Mouse (Mus musculus): ENCODE data around the gene Map10. TPM values are rescaled to one million over a fixed set of nuclear protein-coding genes. Genes with fewer than 3 reads are reported as not detected.

Map10 gene
- total RNA-seq, 2 experiments from 2014 or later: 5.2 to 6.2 TPM

DNA sequence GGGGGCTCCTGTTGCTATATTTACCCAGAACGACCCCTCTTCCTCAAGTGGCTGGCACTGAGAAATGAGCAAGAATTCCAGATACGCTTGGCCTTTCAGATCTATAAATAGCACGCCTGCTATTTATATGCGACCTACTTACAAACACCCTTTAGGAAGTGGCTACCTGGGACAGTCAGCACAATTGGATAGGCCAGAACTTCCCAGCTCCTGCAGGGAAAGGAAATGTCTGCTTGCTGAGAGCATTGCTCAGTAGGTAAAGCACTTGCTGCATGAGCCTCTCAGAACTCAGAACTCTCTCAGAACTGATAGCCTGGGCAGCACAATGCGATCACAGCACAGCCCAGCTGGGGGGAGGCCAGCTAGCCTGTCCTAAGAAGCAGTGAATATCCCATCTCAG, 3.4 kb upstream of the Map10 start:
- DNase-seq (ENCODE audit: extremely low spot score in 1 of 2, low spot score in 2 of 2): peak in 1 of 2 experiments; percentile 34
- intact Hi-C loops (cut with DNase I): no loop called here

DNA sequence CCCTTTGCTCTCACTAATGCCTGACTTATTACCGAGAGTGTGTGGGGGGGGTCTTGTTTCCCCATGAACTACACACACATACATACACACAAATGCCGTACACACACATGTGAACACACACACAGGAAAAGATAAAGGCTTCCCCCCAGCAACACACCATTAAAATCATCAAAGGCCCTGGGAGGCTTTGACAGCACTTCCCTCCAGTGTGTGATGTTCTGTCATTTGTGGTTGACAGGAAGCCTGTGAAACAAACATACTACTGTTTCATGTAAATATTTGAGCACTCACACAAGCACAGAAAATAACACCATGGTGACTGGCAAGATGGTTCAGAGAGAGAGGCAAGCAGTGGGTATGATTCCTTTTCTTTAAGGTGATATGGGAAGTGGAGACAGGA, 2.4 kb upstream of the Map10 start:
- intact Hi-C loops (cut with DNase I): no loop called here
- no peak for DNase-seq (ENCODE audit: extremely low spot score in 1 of 2, low spot score in 2 of 2)

DNA sequence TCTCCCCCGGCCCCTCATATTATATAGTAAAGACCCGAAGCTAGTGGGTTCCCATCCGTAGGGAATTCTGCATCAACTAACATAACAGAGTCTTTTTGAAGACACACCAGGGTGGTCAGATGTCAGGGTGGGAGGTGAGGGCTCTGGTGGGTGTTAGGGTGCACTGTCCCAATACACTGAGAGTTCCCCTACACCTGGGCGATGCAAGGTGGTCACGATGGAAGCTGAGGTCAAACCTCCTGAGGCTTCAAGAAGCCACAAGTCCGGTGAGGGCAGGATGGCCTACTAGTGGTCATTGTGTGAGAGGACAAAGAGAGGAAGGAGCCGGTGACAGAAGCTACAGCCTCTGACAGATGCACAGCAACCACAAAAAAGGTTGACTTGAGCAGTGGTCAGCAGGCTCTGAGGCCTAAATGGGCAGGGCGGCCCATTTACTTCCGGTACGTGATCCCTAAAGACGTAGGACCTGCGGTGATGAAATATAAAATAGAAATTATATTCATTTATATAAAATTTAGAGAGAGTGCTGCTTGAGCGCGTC, 389 bp upstream of the Map10 start:
- no peak for DNase-seq (ENCODE audit: extremely low spot score in 1 of 2, low spot score in 2 of 2)
- intact Hi-C loops (cut with DNase I): no loop called here

DNA sequence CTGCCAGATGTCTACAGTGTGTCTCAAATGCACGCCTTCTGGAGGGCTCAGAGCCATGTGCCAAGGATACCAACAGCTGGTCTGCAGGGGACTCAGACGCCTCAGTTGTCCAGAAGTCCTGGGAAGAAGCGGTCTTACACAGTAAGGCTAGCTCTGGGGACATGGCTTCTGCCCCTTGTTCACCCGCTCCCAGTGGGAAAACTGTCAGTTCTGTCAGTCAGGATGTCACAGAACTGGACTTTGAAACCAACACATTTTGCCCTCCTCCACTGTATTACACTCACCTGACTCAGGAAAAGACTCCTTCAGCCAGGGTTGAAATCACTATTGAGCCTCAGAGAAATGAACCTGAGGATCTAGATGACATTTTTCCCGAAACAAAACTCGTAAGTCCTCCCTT, 802 bp downstream of the Map10 start:
- intact Hi-C loops (cut with DNase I): no loop called here
- no peak for DNase-seq (ENCODE audit: extremely low spot score in 1 of 2, low spot score in 2 of 2)

DNA sequence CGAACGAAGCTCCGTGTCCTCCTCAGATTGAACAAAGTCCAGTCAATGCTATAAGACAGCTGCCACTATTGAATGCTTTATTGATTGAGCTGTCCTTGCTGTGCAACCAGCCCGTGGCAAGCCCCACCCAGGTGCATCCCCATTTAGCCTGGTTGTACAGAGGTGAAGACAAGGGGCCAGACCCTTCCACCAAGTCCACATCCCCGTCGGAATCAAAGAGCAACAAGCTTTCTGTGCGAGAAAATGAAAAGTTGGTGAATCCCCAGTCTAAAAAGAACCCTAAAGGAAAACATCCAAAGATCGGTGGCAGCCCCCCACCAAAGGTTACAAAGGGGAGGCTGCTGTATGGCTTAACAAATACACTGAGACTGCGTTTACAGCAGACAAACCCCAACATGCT, 1.3 kb downstream of the Map10 start:
- no peak for DNase-seq (ENCODE audit: extremely low spot score in 1 of 2, low spot score in 2 of 2)
- intact Hi-C loops (cut with DNase I): no loop called here

DNA sequence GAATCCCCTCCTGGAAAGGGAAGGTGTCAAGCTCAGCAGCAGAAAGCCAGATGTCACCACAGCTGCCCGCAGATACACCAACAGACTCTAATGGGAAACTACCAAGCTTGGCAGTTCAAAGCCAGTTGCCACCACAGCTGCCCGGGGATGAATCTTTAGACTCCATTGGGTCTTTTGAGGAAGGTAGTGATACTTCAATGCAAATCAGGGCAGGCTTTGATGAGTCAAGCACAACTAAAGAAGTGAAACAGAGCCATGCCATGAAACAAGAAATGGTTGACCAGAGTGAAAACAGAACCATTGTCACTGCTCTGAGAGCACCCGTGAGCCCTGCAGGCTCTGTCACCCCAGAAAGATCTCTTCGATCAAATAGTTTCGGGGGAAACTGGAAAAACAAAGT, 1.8 kb downstream of the Map10 start:
- intact Hi-C loops (cut with DNase I): no loop called here
- no peak for DNase-seq (ENCODE audit: extremely low spot score in 1 of 2, low spot score in 2 of 2)

DNA sequence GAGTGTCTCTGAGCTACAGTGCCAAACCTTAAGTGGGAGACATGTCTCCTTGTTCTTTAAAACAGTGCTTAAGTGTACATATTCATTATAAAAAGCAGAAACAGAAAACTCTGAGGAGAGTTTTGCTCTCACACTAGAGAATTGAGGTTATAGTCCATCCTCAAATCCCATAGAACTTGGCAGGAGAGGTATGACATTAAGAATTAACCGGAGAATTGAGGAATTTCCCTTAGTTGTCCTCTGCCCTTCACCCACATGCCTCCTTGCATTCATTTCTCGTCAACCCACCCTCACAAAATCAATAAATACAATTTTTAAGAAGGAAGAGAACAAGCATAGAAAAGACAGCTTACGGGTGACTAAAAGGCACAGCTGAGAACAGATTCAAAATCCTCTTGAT, 6.2 kb downstream of the Map10 start:
- DNase-seq (ENCODE audit: extremely low spot score in 1 of 2, low spot score in 2 of 2): no peak
- intact Hi-C loops (cut with DNase I): no loop called here

DNA sequence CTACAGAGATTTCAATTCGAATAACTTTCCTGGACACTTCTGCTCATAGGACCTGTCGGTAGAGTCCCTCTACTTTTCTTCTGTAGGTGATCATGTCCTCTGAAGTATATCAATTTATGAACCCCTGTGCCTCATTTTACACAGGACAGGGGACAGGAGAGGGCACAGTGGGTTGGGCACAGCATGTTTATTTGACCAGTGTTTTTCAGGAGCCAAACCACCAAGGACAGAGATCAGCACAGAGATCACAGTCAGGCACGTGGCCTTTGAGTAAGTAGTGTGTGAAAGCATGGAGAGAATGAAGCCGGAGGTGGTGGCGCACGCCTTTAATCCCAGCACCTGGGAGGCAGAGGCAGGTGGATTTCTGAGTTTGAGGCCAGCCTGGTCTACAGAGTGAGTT, 7.9 kb downstream of the Map10 start:
- intact Hi-C loops (cut with DNase I): no loop called here
- no peak for DNase-seq (ENCODE audit: extremely low spot score in 1 of 2, low spot score in 2 of 2)

DNA sequence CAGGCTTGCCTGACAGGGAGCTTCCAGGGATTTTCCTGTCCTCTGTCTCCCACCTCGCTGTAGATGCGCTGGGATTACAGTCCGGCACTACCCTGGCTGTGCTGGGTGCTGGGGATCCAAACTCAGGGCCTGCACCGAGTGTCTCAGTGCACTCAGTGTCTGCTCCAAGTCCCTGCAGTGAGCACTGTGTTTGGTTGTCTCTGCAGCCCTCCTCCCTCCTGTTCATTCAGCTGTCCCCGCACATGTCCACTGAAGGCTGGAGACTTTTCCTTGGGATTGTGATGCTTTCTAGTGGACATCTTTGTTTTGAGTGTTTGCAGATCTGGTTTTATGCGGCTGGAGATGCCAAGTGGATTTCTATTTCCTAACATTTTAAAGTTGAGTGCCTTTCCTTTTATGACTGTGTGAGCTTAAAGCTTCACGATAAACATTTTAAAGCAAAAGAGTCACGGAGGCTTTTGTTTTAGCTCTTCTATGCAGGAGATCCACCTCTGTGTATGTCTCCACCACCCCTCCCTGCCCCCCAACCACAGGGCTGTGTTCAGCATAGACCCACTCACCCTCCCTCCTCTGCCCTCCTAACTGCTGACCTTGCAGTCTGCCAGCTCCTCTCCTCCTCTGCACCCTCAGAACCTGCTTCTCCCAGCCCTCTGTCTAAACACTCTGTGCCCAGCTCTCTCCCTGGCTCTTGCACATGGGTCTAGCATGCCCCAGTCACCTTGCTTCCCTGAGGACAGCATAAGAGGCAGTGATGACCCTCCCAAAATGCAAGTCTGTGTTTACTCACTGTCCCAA, 9.4 kb downstream of the Map10 start:
- no peak for DNase-seq (ENCODE audit: extremely low spot score in 1 of 2, low spot score in 2 of 2)
- intact Hi-C loops (cut with DNase I): no loop called here

DNA sequence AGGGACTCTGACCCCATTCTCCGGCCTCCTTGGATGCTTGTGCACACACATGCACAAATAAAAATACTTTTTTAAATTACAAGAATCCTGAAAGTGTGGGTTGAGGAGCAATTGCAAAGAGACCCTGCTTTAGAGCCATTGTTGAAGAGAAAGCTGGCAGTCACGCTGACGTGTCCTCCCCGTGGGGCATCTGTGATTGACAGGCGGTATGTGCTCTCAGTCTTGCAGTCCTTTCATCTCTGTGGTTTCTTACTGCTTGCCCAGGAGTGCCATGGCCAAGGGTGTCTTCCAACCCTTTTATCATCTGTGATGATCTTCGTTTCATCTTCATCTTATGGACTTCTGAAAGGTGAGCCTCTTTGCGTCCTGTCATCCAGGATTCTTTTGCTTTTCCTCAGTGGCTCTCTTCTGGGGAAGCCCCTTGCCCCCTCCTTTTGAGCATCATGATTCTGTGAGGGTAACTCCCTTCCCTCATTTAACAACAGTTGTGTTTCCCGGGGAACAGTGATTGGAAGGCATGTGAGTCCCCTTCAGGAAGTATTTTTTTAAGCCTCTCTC, 11.3 kb downstream of the Map10 start:
- intact Hi-C loops (cut with DNase I): no loop called here
- DNase-seq (ENCODE audit: extremely low spot score in 1 of 2, low spot score in 2 of 2): no peak

DNA sequence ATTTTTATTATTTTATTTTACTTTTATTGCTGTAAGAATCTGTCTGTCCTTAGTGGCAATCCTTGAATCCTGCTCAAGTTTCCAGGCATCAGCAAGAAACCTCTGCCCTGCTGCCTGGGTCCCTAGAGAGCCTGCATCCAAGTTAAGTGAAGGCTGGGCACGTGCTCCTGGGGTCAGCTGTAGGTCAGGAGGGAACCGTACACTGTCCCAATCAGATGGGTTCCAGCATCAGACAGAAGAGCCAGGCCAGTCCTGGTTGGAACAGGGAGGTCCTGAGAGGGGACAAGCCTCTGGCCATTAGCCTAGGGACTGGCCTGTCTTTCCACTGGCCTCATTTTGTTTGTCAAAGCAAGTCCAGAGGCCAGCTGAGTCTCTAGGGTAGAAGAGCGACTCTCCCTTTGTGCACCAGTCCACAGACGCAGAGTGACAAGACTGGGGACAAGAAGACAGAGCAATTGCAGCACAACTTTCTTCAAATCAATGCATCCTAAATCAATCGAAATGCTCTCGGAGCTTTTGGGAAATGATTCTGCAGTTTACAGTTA, 15.7 kb downstream of the Map10 start:
- no peak for DNase-seq (ENCODE audit: extremely low spot score in 1 of 2, low spot score in 2 of 2)
- intact Hi-C loops (cut with DNase I): no loop called here

DNA sequence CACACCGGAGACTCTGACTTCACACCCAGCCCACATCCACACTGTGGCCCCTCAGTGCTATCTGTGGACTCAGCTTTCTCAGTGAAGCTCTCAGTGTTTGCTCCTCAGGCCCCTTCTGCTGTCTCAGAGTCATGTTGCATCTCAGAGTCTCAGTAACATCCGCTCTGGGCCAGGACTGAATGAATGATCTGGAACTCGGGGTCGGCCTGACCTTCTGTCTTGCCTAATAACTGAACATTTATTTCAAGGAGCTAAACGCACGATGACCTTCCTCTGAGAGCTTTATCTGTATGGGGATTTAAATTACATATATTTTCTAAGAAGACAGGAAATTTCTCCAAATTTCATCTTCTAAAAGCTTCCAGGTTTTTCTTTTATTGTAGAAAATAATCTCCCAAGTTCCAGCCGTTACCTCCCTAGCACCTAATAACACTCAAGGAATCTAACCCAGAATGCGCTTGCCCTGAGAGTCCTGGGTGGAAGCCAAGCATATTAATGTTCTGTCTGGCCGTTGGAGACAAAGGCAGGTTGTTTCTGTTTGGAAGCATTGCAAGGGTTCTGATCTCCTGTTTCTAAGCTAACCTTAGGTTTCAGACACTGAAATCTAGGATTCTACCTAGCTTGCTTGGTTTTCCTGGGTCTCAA, 16.7 kb downstream of the Map10 start:
- no peak for DNase-seq (ENCODE audit: extremely low spot score in 1 of 2, low spot score in 2 of 2)
- intact Hi-C loops (cut with DNase I): no loop called here

DNA sequence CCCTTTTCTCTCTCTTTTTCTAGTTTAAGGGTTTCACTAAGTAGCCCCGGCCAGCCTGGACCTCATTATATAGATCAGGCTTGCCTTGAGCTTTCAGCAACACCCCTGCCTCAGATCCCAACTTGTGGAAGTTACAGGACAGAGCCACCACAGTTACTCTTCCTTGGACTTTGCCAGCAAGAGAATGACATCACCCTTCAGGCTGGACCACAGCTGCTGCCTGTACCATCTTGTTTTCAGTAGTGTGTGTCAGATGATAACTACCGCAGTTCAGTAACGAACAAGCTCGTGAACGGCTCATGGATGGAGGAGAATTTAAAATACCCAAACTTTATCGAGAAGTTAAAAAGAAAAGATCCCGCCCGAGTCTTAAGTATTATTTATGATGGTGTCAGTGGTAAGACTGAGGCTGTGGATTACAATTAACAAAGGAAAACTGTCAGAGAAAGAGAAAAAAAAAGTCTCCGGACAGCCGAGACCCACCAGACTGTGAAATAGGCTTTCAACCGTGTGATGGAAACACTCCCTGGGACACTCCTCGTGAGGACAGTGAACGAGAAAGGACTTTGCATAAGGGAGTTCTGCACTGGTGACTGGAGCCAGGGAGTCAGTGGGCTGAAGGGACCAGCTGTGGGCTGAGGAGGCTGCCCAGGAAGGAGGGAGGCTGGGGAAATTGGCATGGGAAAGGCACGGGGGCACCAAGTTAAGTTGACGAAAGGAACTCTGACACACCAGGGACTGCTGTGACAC, 20.7 kb downstream of the Map10 start:
- DNase-seq (ENCODE audit: extremely low spot score in 1 of 2, low spot score in 2 of 2): no peak
- intact Hi-C loops (cut with DNase I): no loop called here

DNA sequence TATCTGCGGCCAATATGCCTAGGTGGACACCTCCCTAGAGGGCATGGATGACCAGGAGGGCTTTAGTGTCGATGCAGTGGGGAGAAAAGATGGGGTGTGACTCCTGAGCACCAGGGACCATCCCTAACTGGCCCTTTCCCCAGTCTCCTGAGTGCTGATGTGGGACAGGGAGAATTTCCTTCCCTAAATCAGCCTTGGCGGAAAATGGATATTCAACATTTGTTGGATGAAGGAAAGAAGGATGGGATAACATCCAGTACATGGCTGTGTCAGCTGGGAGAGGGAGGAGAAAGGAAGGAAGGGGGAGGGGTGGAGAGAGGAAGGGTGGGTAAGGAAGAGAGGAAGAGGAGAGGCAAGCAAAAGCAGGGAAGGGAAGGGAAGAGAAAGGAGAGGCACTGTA, 21.3 kb downstream of the Map10 start:
- intact Hi-C loops (cut with DNase I): no loop called here
- DNase-seq (ENCODE audit: extremely low spot score in 1 of 2, low spot score in 2 of 2): no peak

DNA sequence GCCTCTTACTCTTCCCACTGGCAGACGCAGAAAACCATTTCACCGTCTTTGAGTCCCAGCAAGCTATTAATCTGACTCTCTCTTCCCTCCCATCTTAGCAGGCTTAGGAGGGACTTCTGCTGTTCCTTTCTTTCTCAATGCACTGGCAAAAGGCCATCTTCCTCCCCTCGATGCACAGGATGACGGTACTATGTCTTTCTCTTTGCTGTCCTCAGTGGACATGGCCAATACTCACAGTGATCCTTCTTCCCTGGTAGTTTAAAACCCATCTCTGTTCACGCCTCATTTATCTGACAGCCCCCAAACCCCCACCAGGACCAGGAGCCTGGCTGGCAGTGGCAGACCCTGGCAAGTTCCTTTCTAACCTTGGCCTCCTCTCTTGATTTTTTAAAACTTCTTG, 22.8 kb downstream of the Map10 start:
- no peak for DNase-seq (ENCODE audit: extremely low spot score in 1 of 2, low spot score in 2 of 2)

DNA sequence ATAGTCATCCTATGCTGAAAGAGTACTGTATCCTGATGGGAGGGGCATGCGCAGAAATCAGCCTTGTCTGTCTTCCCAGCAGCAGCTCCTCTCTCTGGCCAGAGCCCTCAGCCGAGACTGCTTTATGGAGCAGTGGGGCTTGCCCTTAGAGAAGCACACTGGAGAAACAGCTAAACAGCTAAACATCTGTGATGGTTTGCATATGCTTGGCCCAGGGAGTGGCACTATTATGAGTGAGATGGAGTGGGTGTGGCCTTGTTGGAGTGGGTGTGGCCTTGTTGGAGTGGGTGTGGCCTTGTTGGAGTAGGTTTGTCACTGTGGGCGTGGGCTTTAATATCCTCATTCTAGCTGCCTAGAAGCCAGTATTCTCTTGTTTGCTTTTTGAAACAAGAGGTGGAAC, 23.6 kb downstream of the Map10 start:
- DNase-seq (ENCODE audit: extremely low spot score in 1 of 2, low spot score in 2 of 2): no peak
- intact Hi-C loops (cut with DNase I): no loop called here

More for the DNA sequence above, 22.8 kb downstream of the Map10 start:
- intact Hi-C loops (cut with DNase I): no loop called here

DNA sequence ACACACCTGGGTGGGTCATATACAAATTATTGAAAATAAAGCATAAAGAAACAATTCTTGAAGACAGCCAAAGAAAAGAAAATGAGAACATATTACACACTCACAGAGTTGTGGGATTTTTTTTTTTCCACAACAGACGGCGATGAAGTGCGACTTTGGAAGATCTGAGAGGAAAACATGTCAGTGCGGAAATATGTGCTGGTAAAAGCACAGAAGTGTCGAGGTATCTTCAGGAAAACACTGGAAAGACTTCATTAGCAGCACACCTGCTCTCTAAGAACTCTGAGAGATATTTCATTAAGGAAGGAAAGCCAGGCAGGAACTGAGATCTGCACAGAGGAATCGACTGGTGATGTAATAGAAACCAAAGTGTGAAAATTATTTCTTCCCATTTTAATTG, 26.3 kb downstream of the Map10 start:
- DNase-seq (ENCODE audit: extremely low spot score in 1 of 2, low spot score in 2 of 2): no peak
- intact Hi-C loops (cut with DNase I): no loop called here

DNA sequence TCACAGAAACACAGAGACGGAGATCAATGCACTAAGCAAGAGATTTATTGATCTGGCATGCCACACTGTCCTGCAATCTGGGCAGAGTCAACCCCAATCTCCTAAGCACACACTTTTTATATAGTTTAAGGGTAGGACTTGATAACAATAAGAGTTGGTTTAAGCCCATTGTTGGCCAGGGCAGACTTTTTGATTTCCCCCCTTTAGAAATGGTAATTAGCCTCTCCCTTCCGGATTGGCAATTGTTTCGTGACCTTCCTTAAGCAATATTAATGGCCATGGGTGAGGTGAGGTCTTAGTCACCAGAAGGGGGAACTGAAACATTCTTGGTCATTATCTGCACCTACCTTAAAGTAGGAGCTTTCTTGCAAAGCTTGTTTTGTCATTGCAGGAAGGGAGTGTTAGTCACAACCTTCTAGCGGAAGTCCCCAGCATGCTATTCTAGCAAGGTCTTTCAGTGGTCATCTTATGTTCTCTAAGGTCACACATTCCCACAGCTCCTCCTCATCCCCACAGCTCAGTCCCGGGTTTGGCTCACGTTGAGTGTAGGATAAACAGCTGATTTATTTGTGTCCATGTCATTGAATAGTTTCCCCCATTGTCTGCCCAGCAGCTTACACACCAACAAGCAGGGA, 29.9 kb downstream of the Map10 start:
- intact Hi-C loops (cut with DNase I): no loop called here
- no peak for DNase-seq (ENCODE audit: extremely low spot score in 1 of 2, low spot score in 2 of 2)

DNA sequence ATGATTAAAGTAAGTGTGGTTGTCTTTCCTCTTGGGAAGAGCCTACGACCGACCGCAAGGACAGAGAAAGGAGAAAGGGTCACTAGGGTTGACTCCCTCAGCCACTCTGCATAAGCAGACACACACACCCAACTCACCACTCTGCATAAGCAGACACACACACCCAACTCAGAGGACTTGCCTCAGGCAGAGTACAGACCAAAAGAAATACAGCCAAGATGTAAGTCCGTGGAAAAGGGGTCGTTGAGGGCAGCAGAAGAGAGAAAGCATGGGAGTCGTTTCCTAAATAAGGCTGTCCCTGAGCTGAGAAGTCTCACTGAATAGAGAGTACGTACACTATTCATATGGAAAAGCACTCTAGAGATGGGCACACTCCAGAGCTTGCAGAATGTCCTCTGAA, 30.8 kb downstream of the Map10 start:
- intact Hi-C loops (cut with DNase I): no loop called here
- DNase-seq (ENCODE audit: extremely low spot score in 1 of 2, low spot score in 2 of 2): no peak
